Mouse (Mus musculus) heart, embryonic 11.5 days (tissue): ENCODE results near the gene Kif22. TPM values are rescaled to one million over a fixed set of nuclear protein-coding genes. Genes with fewer than 3 reads are reported as not detected.

Experiments used
- ATAC-seq: fragments of 200-750 bp; cut with Nextera tagmentation; replicated peaks from 2 replicates; pipeline ENCODE4 v1.8.0; 2017; ENCODE audit warnings: moderate library complexity; ENCODE audit not compliant: insufficient number of reproducible peaks, low FRiP score, low TSS enrichment
- H3K27ac ChIP-seq: fragments of 300-500 bp; sonication (generic); 2 replicates; pipeline ENCODE4 v1.5.1; 2014; ENCODE audit warnings: mild to moderate bottlenecking, low read depth, low read length
- H3K27me3 ChIP-seq: fragments of 300-500 bp; sonication (generic); 2 replicates; pipeline ENCODE4 v1.6.1; 2014; ENCODE audit warnings: mild to moderate bottlenecking, low read length, mixed read lengths; ENCODE audit not compliant: control insufficient read depth, insufficient read depth
- H3K36me3 ChIP-seq: fragments of 300-500 bp; sonication (generic); 2 replicates; pipeline ENCODE4 v1.6.1; 2014; ENCODE audit warnings: mild to moderate bottlenecking, low read length, moderate library complexity, mixed read lengths; ENCODE audit not compliant: control insufficient read depth, insufficient read depth
- H3K4me1 ChIP-seq: fragments of 300-500 bp; sonication (generic); 2 replicates; pipeline ENCODE4 v1.6.1; 2014; ENCODE audit warnings: low read length; ENCODE audit not compliant: control insufficient read depth, insufficient read depth
- H3K4me2 ChIP-seq: fragments of 300-500 bp; sonication (generic); 2 replicates; pipeline ENCODE4 v1.6.1; 2014; ENCODE audit warnings: mild to moderate bottlenecking, moderate library complexity
- H3K4me3 ChIP-seq: fragments of 300-500 bp; sonication (generic); 2 replicates; pipeline ENCODE4 v1.5.1; 2014; ENCODE audit warnings: low read depth, low read length
- H3K9ac ChIP-seq: fragments of 300-500 bp; sonication (generic); 2 replicates; pipeline ENCODE4 v1.6.1; 2014; ENCODE audit warnings: mild to moderate bottlenecking, low read depth, low read length, moderate library complexity
- H3K9me3 ChIP-seq: fragments of 300-500 bp; sonication (generic); replicated peaks from 2 replicates; pipeline ENCODE4 v1.6.1; 2016; ENCODE audit warnings: low read length; ENCODE audit not compliant: control insufficient read depth
- WGBS: fragments of 180-500 bp; shearing (Covaris S2); extraction: QIAGEN DNeasy Blood & Tissue Kit; methylation state at CpG from one replicate; pipeline ENCODE4 v1.1.7; 2014; ENCODE audit not compliant: insufficient replicate concordance; 5-methylcytosine and 5-hydroxymethylcytosine counted together
- polyA plus RNA-seq: library from polyadenylated mRNA; unstranded; fragments of >200 nt; fragmentation: Nextera tagmentation; extraction: Ambion mirVana; gene quantifications from 2 replicates; pipeline ENCODE4 v1.2.1, GENCODE M21; 2014

Kif22 gene
- polyA plus RNA-seq, 1 experiment from 2014 or later, result 103 TPM

DNA sequence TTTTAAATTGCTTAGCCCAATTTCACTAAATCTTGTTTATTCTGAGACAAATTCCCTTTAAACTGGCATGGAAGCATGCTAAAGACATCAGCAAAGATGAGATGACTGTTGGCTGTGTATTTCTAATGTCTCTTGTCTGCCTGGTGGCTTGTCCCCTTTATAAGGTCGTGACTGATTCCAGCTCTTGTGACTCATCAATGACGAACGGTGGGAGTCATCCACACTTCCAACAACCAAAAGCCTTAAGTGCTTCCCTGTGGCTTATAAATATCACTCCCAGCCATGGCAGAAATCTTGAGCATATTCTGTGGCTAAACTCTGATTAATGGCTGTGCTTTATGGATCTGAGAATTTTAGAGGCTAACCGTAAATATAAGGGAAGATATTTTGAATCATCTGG, 24.0 kb upstream of the Kif22 start:
- Histone ChIP-seq H3K4me2 (no peak overlapping the region), H3K36me3 (no peaks in the 10 kb centered on the region), H3K27me3 (no peaks in the 10 kb centered on the region), H3K9ac (no peak overlapping the region), H3K4me1 (no peaks in the 10 kb centered on the region), H3K4me3 (no peak overlapping the region), H3K9me3 (no peaks in the 10 kb centered on the region), H3K27ac (no peak overlapping the region)
- no peak for ATAC-seq
- WGBS, result 58% methylated on average over 4 of the region's 4 CpGs

DNA sequence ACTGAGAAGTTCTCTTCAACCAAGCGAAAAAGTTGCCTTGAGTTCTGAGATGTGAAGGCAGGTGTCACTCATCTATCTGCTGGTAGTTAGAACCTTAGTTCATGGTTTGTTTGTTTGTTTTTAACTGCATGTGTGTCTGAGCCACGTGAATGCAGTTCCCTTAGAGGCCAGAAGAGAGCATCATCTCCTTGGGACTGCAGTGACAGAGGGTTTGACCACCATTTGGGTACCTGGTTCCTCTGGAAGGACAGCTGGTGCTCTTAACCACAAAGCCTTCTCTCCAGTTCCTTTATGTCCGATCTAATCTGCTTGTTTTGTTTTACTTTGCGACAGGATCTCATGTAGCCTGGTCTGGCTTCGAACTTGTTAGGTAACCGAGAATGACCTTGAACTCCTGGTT, 23.3 kb upstream of the Kif22 start:
- no peak overlapping the region for H3K27ac ChIP-seq
- no peak overlapping the region for H3K4me3 ChIP-seq
- no peaks in the 10 kb centered on the region for H3K36me3 ChIP-seq
- no peaks in the 10 kb centered on the region for H3K4me1 ChIP-seq
- no peak overlapping the region for H3K4me2 ChIP-seq
- no peak for ATAC-seq
- no peaks in the 10 kb centered on the region for H3K9me3 ChIP-seq
- H3K27me3 ChIP-seq, result no peaks in the 10 kb centered on the region
- 78% methylated on average over 6 of the region's 6 CpGs for WGBS
- no peak overlapping the region for H3K9ac ChIP-seq

DNA sequence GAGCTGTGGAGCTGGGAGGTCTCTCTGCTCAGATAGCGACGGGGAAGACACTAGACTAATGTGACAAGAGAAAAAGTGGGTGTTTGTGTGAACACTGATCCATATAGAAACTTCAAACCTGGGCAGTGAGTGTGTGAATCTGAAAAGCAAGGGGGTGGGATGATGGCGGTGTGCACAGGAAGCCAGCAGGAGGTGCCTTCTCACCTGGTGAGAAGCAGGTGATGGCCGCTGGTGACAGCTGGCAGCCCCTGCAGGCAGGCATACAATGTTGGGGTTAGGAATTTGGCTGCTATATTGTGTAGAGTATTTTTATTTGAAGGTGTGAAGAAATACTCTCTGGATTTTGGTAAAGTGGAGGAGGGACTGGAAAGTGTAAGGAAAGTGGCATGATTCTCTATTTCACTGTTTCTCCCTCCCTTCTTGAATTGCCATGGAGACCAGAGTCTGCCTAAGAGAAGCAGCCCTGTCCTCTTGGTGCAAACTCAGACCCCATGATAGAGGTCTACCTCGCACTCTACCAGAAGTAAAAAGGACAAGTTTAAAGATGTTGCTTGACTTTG, 12.8 kb upstream of the Kif22 start:
- 61% methylated on average over 5 of the region's 5 CpGs for WGBS
- no peak overlapping the region for H3K4me3 ChIP-seq
- no peak overlapping the region for H3K4me2 ChIP-seq
- H3K9ac ChIP-seq, result no peak overlapping the region
- H3K27me3 ChIP-seq, result no peaks in the 10 kb centered on the region
- ATAC-seq, result no peak
- H3K27ac ChIP-seq, result no peak overlapping the region
- H3K36me3 ChIP-seq, result no peaks in the 10 kb centered on the region
- no peaks in the 10 kb centered on the region for H3K4me1 ChIP-seq
- H3K9me3 ChIP-seq, result no peaks in the 10 kb centered on the region

DNA sequence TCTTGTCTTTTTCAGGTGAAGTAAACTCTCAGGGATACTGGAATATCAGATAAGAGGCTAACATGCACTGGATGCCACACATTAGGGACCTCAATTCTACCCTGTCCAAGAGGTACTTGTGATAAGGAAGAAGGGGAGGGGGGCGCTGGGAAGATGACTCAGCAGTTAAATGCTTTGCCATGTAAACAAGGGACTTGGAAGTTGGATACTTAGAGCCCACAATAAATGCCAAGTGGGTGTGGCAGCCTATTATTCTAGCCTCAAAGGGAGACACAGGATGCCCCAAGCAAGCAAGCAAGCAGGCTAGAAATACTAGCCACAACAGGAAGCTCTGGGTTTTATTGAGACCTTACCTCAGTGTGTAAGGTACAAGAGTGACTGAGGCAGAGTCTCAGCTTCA, 11.0 kb downstream of the Kif22 start:
- H3K36me3 ChIP-seq, result peaks cover 43% of the 10 kb centered on the region
- ATAC-seq, result no peak

DNA sequence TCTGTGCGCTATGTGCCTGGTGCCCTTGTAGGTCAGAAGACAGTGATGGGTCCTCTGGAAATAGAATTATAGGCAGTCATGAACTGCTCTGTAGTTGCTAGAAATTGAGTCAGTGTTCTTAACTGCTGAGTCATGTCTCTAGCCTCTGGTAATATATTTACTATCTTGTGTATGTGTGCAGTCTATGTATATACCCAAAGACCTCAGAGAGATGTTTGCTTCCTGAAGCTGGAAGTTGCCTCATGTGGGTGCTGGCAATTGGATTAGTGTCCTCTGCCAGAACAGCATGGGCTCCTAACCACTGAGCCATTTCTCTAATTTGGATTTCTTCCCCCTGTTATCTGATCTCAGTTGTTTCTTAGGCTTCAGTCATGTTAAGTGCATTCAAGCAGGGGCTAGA, 12.1 kb downstream of the Kif22 start:
- ATAC-seq, result no peak
- Histone ChIP-seq H3K36me3 (peaks cover 38% of the 10 kb centered on the region), H3K4me2 (no peak overlapping the region), H3K4me1 (peaks cover 7% of the 10 kb centered on the region), H3K27ac (no peak overlapping the region), H3K4me3 (no peak overlapping the region), H3K9me3 (no peaks in the 10 kb centered on the region), H3K27me3 (no peaks in the 10 kb centered on the region), H3K9ac (no peak overlapping the region)
- 93% methylated on average over 1 of the region's 1 CpGs for WGBS

More for the DNA sequence above, 11.0 kb downstream of the Kif22 start:
- H3K4me1 ChIP-seq, result peaks cover 7% of the 10 kb centered on the region; the same call in 1 of the 2 replicates
- 67% methylated on average over 1 of the region's 1 CpGs for WGBS
- H3K27me3 ChIP-seq, result no peaks in the 10 kb centered on the region
- H3K4me3 ChIP-seq, result no peak overlapping the region
- no peak overlapping the region for H3K4me2 ChIP-seq
- H3K27ac ChIP-seq, result no peak overlapping the region
- no peak overlapping the region for H3K9ac ChIP-seq
- H3K9me3 ChIP-seq, result no peaks in the 10 kb centered on the region

DNA sequence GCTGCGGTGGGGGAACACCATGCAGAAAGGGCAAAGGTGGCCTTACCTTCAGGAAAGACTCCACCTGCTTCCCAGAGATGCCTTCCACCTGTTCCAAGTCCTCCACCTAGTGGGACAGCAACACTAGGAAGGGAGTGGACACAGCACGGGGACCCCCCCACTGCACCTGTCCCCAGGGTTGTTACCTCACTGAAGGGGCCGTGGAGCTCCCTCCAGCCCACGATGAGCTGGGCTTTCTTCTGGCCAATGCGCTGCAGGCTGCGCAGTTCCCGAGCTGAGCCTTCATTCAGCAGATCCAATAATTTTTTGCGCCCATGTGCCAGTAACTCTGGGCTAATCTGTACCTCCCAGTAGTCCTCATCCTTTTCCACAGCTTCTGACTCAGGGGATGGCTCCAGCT, 14.4 kb downstream of the Kif22 start:
- Histone ChIP-seq H3K4me3 (peak overlapping the region; percentile 96), H3K4me2 (peak overlapping the region; percentile 96), H3K9ac (peak overlapping the region; percentile 97), H3K27me3 (no peaks in the 10 kb centered on the region), H3K36me3 (peaks cover 32% of the 10 kb centered on the region), H3K27ac (peak overlapping the region; percentile 99), H3K4me1 (peaks cover 29% of the 10 kb centered on the region), H3K9me3 (no peaks in the 10 kb centered on the region)
- WGBS, result 67% methylated on average over 8 of the region's 8 CpGs
- ATAC-seq, result no peak

DNA sequence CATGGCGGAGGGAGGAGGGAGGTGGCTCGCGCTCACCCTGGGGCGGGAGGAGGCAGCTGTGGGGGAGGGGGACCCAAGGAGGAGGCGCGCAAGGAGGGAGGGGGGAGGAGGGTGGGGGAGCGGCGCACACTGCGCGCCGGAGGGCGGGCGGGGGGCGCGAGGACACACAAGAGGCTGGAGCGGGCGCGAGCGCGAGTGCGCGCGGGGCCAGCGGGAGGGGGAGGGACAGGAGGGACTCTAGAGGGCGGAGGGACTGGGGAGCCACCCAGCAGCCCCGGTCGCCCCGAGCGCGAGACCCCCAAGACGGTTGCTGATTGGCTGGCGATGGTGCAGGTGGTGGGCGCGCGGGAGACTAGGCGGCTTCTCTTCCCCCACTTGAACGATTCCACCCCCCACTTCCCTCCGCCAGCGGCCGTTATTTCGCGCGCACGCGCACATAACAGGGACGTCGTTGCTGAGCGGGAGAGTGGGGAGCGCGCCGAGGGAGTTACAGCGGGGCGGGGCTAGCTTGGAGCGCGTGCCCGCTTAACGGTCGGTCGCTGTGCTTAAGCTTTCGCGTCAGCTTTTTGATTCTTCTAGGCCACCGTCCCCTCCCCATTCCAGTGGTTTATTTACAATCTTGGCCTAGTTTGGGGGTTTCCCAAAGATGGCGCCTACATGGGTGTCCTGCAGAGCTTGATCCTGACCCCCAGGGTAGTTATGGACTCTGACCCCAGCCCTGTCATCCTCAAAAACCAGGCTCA, 15.1 kb downstream of the Kif22 start, which contains the start of gene Maz:
Maz (minus strand) TSS at position 54 of the 743 bp plus-strand sequence.
- peaks cover 35% of the 10 kb centered on the region for H3K4me1 ChIP-seq
- peaks cover 31% of the 10 kb centered on the region for H3K36me3 ChIP-seq
- H3K27ac ChIP-seq, result peak within 1 kb of the TSS; percentile 99
- H3K4me3 ChIP-seq, result peak within 1 kb of the TSS; percentile 96
- peak; percentile 87 for ATAC-seq
- H3K9ac ChIP-seq, result peak within 1 kb of the TSS; percentile 97
- peak within 1 kb of the TSS; percentile 96 for H3K4me2 ChIP-seq
- H3K9me3 ChIP-seq, result no peaks in the 10 kb centered on the region
- under 1% methylated on average over 40 of the region's 63 CpGs for WGBS
- H3K27me3 ChIP-seq, result no peaks in the 10 kb centered on the region

DNA sequence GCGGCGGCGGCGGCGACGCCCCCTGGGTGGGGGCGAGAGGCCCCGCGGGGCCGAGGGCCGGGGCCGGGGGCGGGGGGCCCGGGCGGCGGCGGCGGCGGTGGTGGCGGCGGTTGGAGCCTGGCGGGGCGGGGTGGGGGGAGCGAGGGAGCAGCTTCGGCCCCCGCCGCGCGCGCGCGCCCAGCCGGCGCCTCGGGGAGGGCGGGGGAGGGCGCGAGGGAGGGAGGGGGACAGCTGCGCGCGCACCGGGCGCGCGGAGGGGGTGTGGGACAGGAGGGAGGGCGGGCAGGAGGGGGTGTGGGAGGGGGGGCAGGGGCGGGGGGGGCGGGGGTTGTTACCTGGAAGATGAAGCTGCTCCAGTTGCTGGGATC, 15.7 kb downstream of the Kif22 start:
- H3K4me1 ChIP-seq, result peaks cover 40% of the 10 kb centered on the region
- H3K9me3 ChIP-seq, result no peaks in the 10 kb centered on the region
- 0% methylated on average over 1 of the region's 48 CpGs for WGBS
- peak overlapping the region; percentile 99 for H3K27ac ChIP-seq
- peak overlapping the region; percentile 97 for H3K9ac ChIP-seq
- peak; percentile 18; the same call in 1 of the 2 replicates for ATAC-seq
- H3K27me3 ChIP-seq, result no peaks in the 10 kb centered on the region
- H3K36me3 ChIP-seq, result peaks cover 28% of the 10 kb centered on the region
- H3K4me2 ChIP-seq, result peak overlapping the region; percentile 96
- peak overlapping the region; percentile 96 for H3K4me3 ChIP-seq
